Mouse (Mus musculus): ENCODE results near the gene Mtx1.

GRCm38 (mm10) chr3:89218271-89218670 is 8.6 kb downstream of the Mtx1 start:
- TF ChIP-seq CTCF (IDR thresholded peaks at IDR 0.05; ENCODE audit: low read depth, low read length) (no peak), POLR2A (IDR thresholded peaks at IDR 0.05; ENCODE audit: borderline replicate concordance, low read depth, low read length) (no peak)
